Mouse (Mus musculus) heart, embryonic 10.5 days (tissue): ENCODE measurements at regions not wholly inside any gene's neighbourhood (a gene's known extent, or its start where the extent isn't known, plus 50 kb on each side); places are given as distances from the start of the nearest gene placed in this dataset.

Source experiments
- DNase-seq: peaks from one replicate; pipeline ENCODE4 v3.0.0-alpha.2; 2017; ENCODE audit warnings: low spot score
- H3K27ac ChIP-seq: fragments of 300-500 bp; sonication (generic); 2 replicates; pipeline ENCODE4 v1.5.1; 2016; ENCODE audit warnings: mild to moderate bottlenecking
- H3K27me3 ChIP-seq: fragments of 300-500 bp; sonication (generic); 2 replicates; pipeline ENCODE4 v1.6.1; 2016; ENCODE audit warnings: mild to moderate bottlenecking; ENCODE audit not compliant: poor library complexity, insufficient read depth, severe bottlenecking
- H3K36me3 ChIP-seq: fragments of 300-500 bp; sonication (generic); 2 replicates; pipeline ENCODE4 v1.6.1; 2016; ENCODE audit warnings: mild to moderate bottlenecking, moderate library complexity
- H3K4me1 ChIP-seq: fragments of 300-500 bp; sonication (generic); 2 replicates; pipeline ENCODE4 v1.6.1; 2016; ENCODE audit warnings: mild to moderate bottlenecking
- H3K4me3 ChIP-seq: fragments of 300-500 bp; sonication (generic); 2 replicates; pipeline ENCODE4 v1.5.1; 2016; ENCODE audit warnings: mild to moderate bottlenecking, moderate library complexity
- H3K9me3 ChIP-seq: fragments of 300-500 bp; sonication (generic); 2 replicates; pipeline ENCODE4 v1.6.1; 2016; ENCODE audit warnings: mild to moderate bottlenecking, moderate library complexity
- WGBS: fragments of 180-500 bp; shearing (Covaris S2); methylation state at CpG from one replicate; pipeline ENCODE4 v1.1.7; 2016; 5-methylcytosine and 5-hydroxymethylcytosine counted together

GRCm38 (mm10) chr3:99741249-99742222 lies 143.7 kb upstream of the Spag17 start:
- Histone ChIP-seq H3K36me3 (no peaks in the 10 kb centered on the region), H3K27ac (no peak overlapping the region)

GRCm38 (mm10) chr3:99749725-99750124 lies 135.5 kb upstream of the Spag17 start:
- no peaks in the 10 kb centered on the region for H3K27me3 ChIP-seq
- H3K4me1 ChIP-seq: no peaks in the 10 kb centered on the region
- WGBS: 78% methylated on average over 8 of the region's 8 CpGs
- no peak overlapping the region for H3K4me3 ChIP-seq
- H3K36me3 ChIP-seq: no peaks in the 10 kb centered on the region
- H3K27ac ChIP-seq: no peak overlapping the region
- DNase-seq: no peak
- no peaks in the 10 kb centered on the region for H3K9me3 ChIP-seq

More at GRCm38 (mm10) chr3:99741249-99742222, 143.7 kb upstream of the Spag17 start:
- no peak overlapping the region for H3K4me3 ChIP-seq
- H3K9me3 ChIP-seq: no peaks in the 10 kb centered on the region
- no peaks in the 10 kb centered on the region for H3K27me3 ChIP-seq
- no peak for DNase-seq
- H3K4me1 ChIP-seq: peaks cover 7% of the 10 kb centered on the region; the same call in 1 of the 2 replicates
- WGBS: 68% methylated on average over 3 of the region's 3 CpGs

GRCm38 (mm10) chr3:99778526-99778925 lies 106.7 kb upstream of the Spag17 start:
- Histone ChIP-seq H3K9me3 (no peaks in the 10 kb centered on the region), H3K4me1 (no peaks in the 10 kb centered on the region), H3K27ac (no peak overlapping the region), H3K4me3 (no peak overlapping the region), H3K36me3 (no peaks in the 10 kb centered on the region), H3K27me3 (no peaks in the 10 kb centered on the region)
- DNase-seq: no peak
- 78% methylated on average over 6 of the region's 6 CpGs for WGBS

GRCm38 (mm10) chr3:99785955-99786529 lies 99.2 kb upstream of the Spag17 start:
- no peaks in the 10 kb centered on the region for H3K9me3 ChIP-seq
- no peak overlapping the region for H3K4me3 ChIP-seq
- no peaks in the 10 kb centered on the region for H3K36me3 ChIP-seq
- no peak for DNase-seq
- 53% methylated on average over 3 of the region's 3 CpGs for WGBS
- H3K4me1 ChIP-seq: no peaks in the 10 kb centered on the region
- no peaks in the 10 kb centered on the region for H3K27me3 ChIP-seq
- H3K27ac ChIP-seq: no peak overlapping the region

GRCm38 (mm10) chr3:99791316-99791715 lies 93.9 kb upstream of the Spag17 start:
- Histone ChIP-seq H3K9me3 (no peaks in the 10 kb centered on the region), H3K27me3 (no peaks in the 10 kb centered on the region), H3K27ac (no peak overlapping the region), H3K4me3 (no peak overlapping the region), H3K4me1 (no peaks in the 10 kb centered on the region), H3K36me3 (no peaks in the 10 kb centered on the region)
- 82% methylated on average over 6 of the region's 6 CpGs for WGBS
- no peak for DNase-seq

GRCm38 (mm10) chr3:99793622-99794021 lies 91.6 kb upstream of the Spag17 start:
- peaks cover 6% of the 10 kb centered on the region; the same call in 1 of the 2 replicates for H3K4me1 ChIP-seq
- H3K27ac ChIP-seq: no peak overlapping the region
- no peak overlapping the region for H3K4me3 ChIP-seq
- H3K36me3 ChIP-seq: no peaks in the 10 kb centered on the region
- 80% methylated on average over 3 of the region's 3 CpGs for WGBS
- no peaks in the 10 kb centered on the region for H3K27me3 ChIP-seq
- no peak for DNase-seq
- H3K9me3 ChIP-seq: no peaks in the 10 kb centered on the region

- H3K4me1 ChIP-seq: peaks cover 6% of the 10 kb centered on the region; the same call in 1 of the 2 replicates
- no peaks in the 10 kb centered on the region for H3K36me3 ChIP-seq
- no peak overlapping the region for H3K4me3 ChIP-seq
- 88% methylated on average over 2 of the region's 2 CpGs for WGBS
- no peak for DNase-seq
- no peak overlapping the region for H3K27ac ChIP-seq
- no peaks in the 10 kb centered on the region for H3K9me3 ChIP-seq
- no peaks in the 10 kb centered on the region for H3K27me3 ChIP-seq
Observed at GRCm38 (mm10) chr3:99795835-99796234, 89.4 kb upstream of the Spag17 start.

- no peaks in the 10 kb centered on the region for H3K9me3 ChIP-seq
- peaks cover 6% of the 10 kb centered on the region; the same call in 1 of the 2 replicates for H3K4me1 ChIP-seq
- no peaks in the 10 kb centered on the region for H3K36me3 ChIP-seq
- no peak overlapping the region for H3K27ac ChIP-seq
- WGBS: 49% methylated on average over 2 of the region's 2 CpGs
- no peaks in the 10 kb centered on the region for H3K27me3 ChIP-seq
- no peak for DNase-seq
- no peak overlapping the region for H3K4me3 ChIP-seq
Observed at GRCm38 (mm10) chr3:99797791-99798190, 87.4 kb upstream of the Spag17 start.

GRCm38 (mm10) chr3:99810532-99810931 lies 74.7 kb upstream of the Spag17 start:
- Histone ChIP-seq H3K27me3 (no peaks in the 10 kb centered on the region), H3K4me1 (0 out of 2 replicates have a peak, but pooled peaks cover 14% of the 10 kb centered on the region), H3K27ac (no peak overlapping the region), H3K4me3 (no peak overlapping the region), H3K36me3 (no peaks in the 10 kb centered on the region), H3K9me3 (no peaks in the 10 kb centered on the region)
- no peak for DNase-seq
- 81% methylated on average over 4 of the region's 4 CpGs for WGBS

GRCm38 (mm10) chr3:99811276-99811675 lies 73.9 kb upstream of the Spag17 start:
- 85% methylated on average over 3 of the region's 3 CpGs for WGBS
- H3K4me1 ChIP-seq: 0 out of 2 replicates have a peak, but pooled peaks cover 14% of the 10 kb centered on the region

GRCm38 (mm10) chr3:99812836-99813235 lies 72.4 kb upstream of the Spag17 start:
- no peak overlapping the region for H3K27ac ChIP-seq
- no peak for DNase-seq
- H3K9me3 ChIP-seq: no peaks in the 10 kb centered on the region
- H3K36me3 ChIP-seq: no peaks in the 10 kb centered on the region
- H3K4me1 ChIP-seq: peaks cover 15% of the 10 kb centered on the region; the same call in 1 of the 2 replicates
- WGBS: 64% methylated on average over 4 of the region's 4 CpGs
- no peaks in the 10 kb centered on the region for H3K27me3 ChIP-seq
- no peak overlapping the region for H3K4me3 ChIP-seq

More at GRCm38 (mm10) chr3:99811276-99811675, 73.9 kb upstream of the Spag17 start:
- H3K27ac ChIP-seq: no peak overlapping the region
- no peak overlapping the region for H3K4me3 ChIP-seq
- H3K9me3 ChIP-seq: no peaks in the 10 kb centered on the region
- no peaks in the 10 kb centered on the region for H3K36me3 ChIP-seq
- no peak for DNase-seq
- H3K27me3 ChIP-seq: no peaks in the 10 kb centered on the region

GRCm38 (mm10) chr3:99815115-99815514 lies 70.1 kb upstream of the Spag17 start:
- WGBS: 23% methylated on average over 3 of the region's 3 CpGs
- H3K36me3 ChIP-seq: no peaks in the 10 kb centered on the region
- H3K4me3 ChIP-seq: no peak overlapping the region
- peaks cover 20% of the 10 kb centered on the region; the same call in 1 of the 2 replicates for H3K4me1 ChIP-seq
- H3K27ac ChIP-seq: no peak overlapping the region; the same call in 1 of the 2 replicates
- no peak for DNase-seq
- H3K9me3 ChIP-seq: no peaks in the 10 kb centered on the region
- H3K27me3 ChIP-seq: no peaks in the 10 kb centered on the region

GRCm38 (mm10) chr3:99817965-99818364 lies 67.2 kb upstream of the Spag17 start:
- Histone ChIP-seq H3K9me3 (no peaks in the 10 kb centered on the region), H3K27me3 (no peaks in the 10 kb centered on the region), H3K4me1 (peaks cover 14% of the 10 kb centered on the region; the same call in 1 of the 2 replicates), H3K36me3 (no peaks in the 10 kb centered on the region), H3K4me3 (no peak overlapping the region), H3K27ac (0 out of 2 replicates have a peak overlapping the region, but pooled peaks have one; percentile 0)
- 62% methylated on average over 8 of the region's 8 CpGs for WGBS
- no peak for DNase-seq
